Mouse (Mus musculus): ENCODE measurements at regions not wholly inside any gene's neighbourhood (a gene's known extent, or its start where the extent isn't known, plus 50 kb on each side); places are given as distances from the start of the nearest gene placed in this dataset.

DNA sequence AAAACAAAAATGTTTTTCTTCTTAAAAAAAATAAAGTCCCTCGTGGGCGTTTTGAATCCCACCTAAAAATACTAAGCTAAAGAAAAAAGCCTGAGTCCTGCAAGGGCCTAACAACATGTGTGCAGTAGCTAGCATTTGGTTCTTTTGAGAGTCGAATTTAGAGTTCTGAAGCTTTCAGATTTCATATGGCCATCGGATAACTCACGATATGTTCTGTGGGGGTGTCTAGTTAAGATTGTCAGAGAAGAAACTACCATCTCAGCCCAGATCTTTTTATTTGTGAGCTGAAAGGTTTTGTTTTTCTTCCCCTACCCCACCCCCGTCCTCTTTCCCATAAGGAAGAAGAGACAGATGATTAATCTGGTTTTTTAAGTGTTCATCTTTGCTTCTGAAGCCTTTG lies 327.8 kb downstream of the Slc4a3 start:
- Histone ChIP-seq H3K36me3 (replicated peaks in 1 of 2; ENCODE audit: control insufficient read depth in 1 of 2, insufficient read depth in 1 of 2, low read length in 1 of 2) (no peaks in the 10 kb centered on the region), H3K9ac (ENCODE audit: insufficient read depth, low read depth) (no peak overlapping the region), H3K4me3 (replicated peaks in 1 of 3; ENCODE audit: low read depth in 2 of 3, low read length in 2 of 3, poor library complexity in 1 of 3) (no peak overlapping the region), H3K4me1 (ENCODE audit: control insufficient read depth in 1 of 2, insufficient read depth in 2 of 2) (peaks cover 0 to 8% of the 10 kb centered on the region in 2 experiments; a peak in 1 of 4 replicates), H3K9me3 (replicated peaks; ENCODE audit: low read length) (peaks cover 2% of the 10 kb centered on the region), H3K27me3 (replicated peaks) (no peaks in the 10 kb centered on the region), H3K79me2 (replicated peaks; ENCODE audit: control insufficient read depth, extremely low read depth, insufficient read depth, poor library complexity, severe bottlenecking) (no peaks in the 10 kb centered on the region), H3K27ac (ENCODE audit: insufficient read depth, low read depth) (no peak overlapping the region), H3K4me2 (ENCODE audit: insufficient read depth, low read depth, poor library complexity, severe bottlenecking) (no peak overlapping the region)
- TF ChIP-seq ELF1 (IDR thresholded peaks at IDR 0.05; ENCODE audit: low read depth, low read length) (no peak), UBTF (IDR thresholded peaks at IDR 0.05; ENCODE audit: low read depth, low read length) (no peak), ZMIZ1 (IDR thresholded peaks at IDR 0.05; ENCODE audit: low read depth, low read length) (no peak), EP300 (IDR thresholded peaks at IDR 0.05; ENCODE audit: low read length) (no peak), ETS1 (conservative IDR thresholded peaks at IDR 0.05; ENCODE audit: low read depth, low read length) (no peak), GABPA (IDR thresholded peaks at IDR 0.05; ENCODE audit: insufficient replicate concordance, low read depth, low read length) (no peak), POLR2AphosphoS2 (IDR thresholded peaks at IDR 0.05; ENCODE audit: low read depth, low read length) (no peak), CHD1 (IDR thresholded peaks at IDR 0.05; ENCODE audit: low read depth, low read length) (no peak), MAX (IDR thresholded peaks at IDR 0.05; ENCODE audit: low read length) (no peak), RCOR1 (conservative IDR thresholded peaks at IDR 0.05; ENCODE audit: low read depth, low read length) (no peak), TBP (conservative IDR thresholded peaks at IDR 0.05; ENCODE audit: low read depth, low read length) (no peak), MYC (IDR thresholded peaks at IDR 0.05; ENCODE audit: low read depth, low read length) (no peak), MEF2A (IDR thresholded peaks at IDR 0.05; ENCODE audit: borderline replicate concordance, low read depth, low read length) (no peak), NRF1 (IDR thresholded peaks at IDR 0.05; ENCODE audit: low read depth, low read length) (no peak), JUN (IDR thresholded peaks at IDR 0.05; ENCODE audit: insufficient read depth, low read depth, low read length) (no peak), ZC3H11A (IDR thresholded peaks at IDR 0.05; ENCODE audit: low read depth, low read length) (no peak), ZNF384 (IDR thresholded peaks at IDR 0.05; ENCODE audit: low read depth, low read length) (no peak), USF2 (conservative IDR thresholded peaks at IDR 0.05; ENCODE audit: low read depth, low read length) (no peak)
- no peak for DNase-seq (ENCODE audit: extremely low read depth)
- dilution Hi-C loops (cut with MboI; ENCODE audit: extremely low pct_ligation_motif_present, extremely low pct_unique_long_range_greater_than_20kb, low sequenced_read_pairs) (no loop called here), in situ Hi-C loops (cut with MboI; ENCODE audit: low pct_ligation_motif_present, low pct_unique_long_range_greater_than_20kb, low sequenced_read_pairs) (no loop called here)

DNA sequence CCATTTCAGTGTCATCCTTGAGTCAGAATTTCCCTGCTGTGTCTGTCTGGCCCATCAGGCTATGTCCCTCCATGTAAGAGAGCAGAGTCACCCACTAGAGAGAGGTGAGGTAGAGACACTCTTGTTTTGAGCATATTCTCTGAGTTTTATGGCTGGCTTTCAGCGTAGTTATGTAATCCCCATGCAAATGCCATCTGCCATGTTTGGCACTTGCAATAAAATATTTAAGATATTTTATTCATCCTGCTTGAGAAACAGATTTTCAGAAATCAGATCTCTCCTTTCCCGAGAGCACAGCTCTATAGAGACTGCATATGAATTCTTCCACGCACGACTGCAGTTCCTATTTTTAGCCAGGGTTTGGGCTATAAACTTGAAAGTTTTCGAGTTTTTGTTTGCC lies 331.1 kb downstream of the Slc4a3 start:
- Histone ChIP-seq H3K4me2 (ENCODE audit: insufficient read depth, low read depth, poor library complexity, severe bottlenecking) (no peak overlapping the region), H3K9me3 (replicated peaks; ENCODE audit: low read length) (peaks cover 2% of the 10 kb centered on the region), H3K4me3 (replicated peaks in 1 of 3; ENCODE audit: low read depth in 2 of 3, low read length in 2 of 3, poor library complexity in 1 of 3) (no peak overlapping the region), H3K36me3 (replicated peaks in 1 of 2; ENCODE audit: control insufficient read depth in 1 of 2, insufficient read depth in 1 of 2, low read length in 1 of 2) (no peaks in the 10 kb centered on the region), H3K9ac (ENCODE audit: insufficient read depth, low read depth) (no peak overlapping the region), H3K4me1 (ENCODE audit: control insufficient read depth in 1 of 2, insufficient read depth in 2 of 2) (peaks cover 0 to 8% of the 10 kb centered on the region in 2 experiments; a peak in 1 of 4 replicates), H3K27ac (ENCODE audit: insufficient read depth, low read depth) (no peak overlapping the region), H3K27me3 (replicated peaks) (no peaks in the 10 kb centered on the region), H3K79me2 (replicated peaks; ENCODE audit: control insufficient read depth, extremely low read depth, insufficient read depth, poor library complexity, severe bottlenecking) (no peaks in the 10 kb centered on the region)
- TF ChIP-seq RCOR1 (conservative IDR thresholded peaks at IDR 0.05; ENCODE audit: low read depth, low read length) = no peak
- no peak for TF ChIP-seq EP300 (IDR thresholded peaks at IDR 0.05; ENCODE audit: low read length)
- TF ChIP-seq BHLHE40 (IDR thresholded peaks at IDR 0.05; ENCODE audit: low read depth, low read length) = no peak
- no peak for TF ChIP-seq ZNF384 (IDR thresholded peaks at IDR 0.05; ENCODE audit: low read depth, low read length)
- no peak for TF ChIP-seq ELF1 (IDR thresholded peaks at IDR 0.05; ENCODE audit: low read depth, low read length)
- no peak for TF ChIP-seq GABPA (IDR thresholded peaks at IDR 0.05; ENCODE audit: insufficient replicate concordance, low read depth, low read length)
- no peak for DNase-seq (ENCODE audit: extremely low read depth)
- in situ Hi-C loops (cut with MboI; ENCODE audit: low pct_ligation_motif_present, low pct_unique_long_range_greater_than_20kb, low sequenced_read_pairs) (no loop called here), dilution Hi-C loops (cut with MboI; ENCODE audit: extremely low pct_ligation_motif_present, extremely low pct_unique_long_range_greater_than_20kb, low sequenced_read_pairs) (no loop called here)

Measured in CH12.LX (cell line).